Mouse (Mus musculus) embryonic stem cell, embryonic (primary cell): ENCODE results near the gene Ppp6r2.

Experiments used
- CTCF ChIA-PET, 4 experiments: fragments of 300-600 bp in 2 of 4; fragments of 350-600 bp in 2 of 4; sonication (Branson Sonifier 250); formaldehyde crosslinking; loops; one replicate each; lab custom pipeline; 2022; ENCODE audit warnings: inconsistent platforms in 2 of 4; lab: Charles Lee
- POLR2A ChIA-PET, 4 experiments: fragments of 300-600 bp in 2 of 4; fragments of 350-600 bp in 2 of 4; sonication (Branson Sonifier 250); formaldehyde crosslinking; loops; one replicate each; lab custom pipeline; 2022; ENCODE audit warnings: antibody characterized with exemption in 4 of 4, inconsistent platforms in 1 of 4; lab: Charles Lee

The Ppp6r2 gene

DNA sequence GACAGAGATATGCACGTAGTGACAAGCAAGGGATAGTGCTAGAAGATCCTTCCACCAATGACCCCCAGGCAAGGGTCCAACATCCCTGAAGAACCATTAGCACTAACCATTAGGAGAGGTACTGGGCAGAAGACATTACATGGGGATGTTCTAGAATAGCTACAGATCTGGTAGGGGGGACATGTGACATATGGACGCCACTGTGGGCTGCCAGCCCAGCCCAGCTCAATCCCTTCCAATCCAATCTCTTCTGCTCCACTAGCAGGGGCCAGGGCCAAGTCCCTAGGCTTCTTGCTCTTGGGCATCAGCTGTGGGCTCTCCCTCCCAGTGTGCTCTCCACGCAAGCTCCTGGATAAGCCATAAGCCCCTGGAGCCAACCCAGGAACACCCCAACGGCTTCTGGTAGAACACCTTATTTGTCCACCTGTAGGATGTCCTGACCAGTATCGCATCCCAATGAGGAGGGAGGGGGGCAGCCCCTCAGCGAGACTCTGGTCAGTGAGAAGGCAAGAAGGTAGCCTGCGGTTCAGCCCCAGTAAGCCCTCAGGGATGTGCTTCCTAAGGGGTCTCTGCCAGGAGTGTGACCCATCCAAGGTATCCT, 33.0 kb upstream of the Ppp6r2 start:
- POLR2A ChIA-PET: interaction anchor here in 3 of 4 experiments (0.7 to 4.6 kb wide), 54 partner anchors 8 to 471 kb away, joined by 3 to 63 read pairs (median 5); partner anchors contain the start of genes Dennd6b (in 3 of the 3), C730034F03Rik (in 2 of the 3), Chkb (in 2 of the 3) and Gm44502 (in 2 of the 3)
- CTCF ChIA-PET: interaction anchor here in 2 of 4 experiments (0.6 to 3.4 kb wide), 9 partner anchors 9 to 350 kb away, joined by 3 to 14 read pairs (median 3); partner anchors contain the start of genes Dennd6b (in 2 of the 2), Hdac10 (in 1 of the 2) and Ppp6r2 (in 1 of the 2)

GRCm38 (mm10) chr15:89178954-89179629, 32.3 kb upstream of the Ppp6r2 start:
- ChIA-PET CTCF (interaction anchor here in 2 of 4 experiments (0.6 to 3.4 kb wide), 8 partner anchors 16 to 351 kb away, joined by 3 to 14 read pairs (median 3); partner anchors contain the start of genes Hdac10 (in 2 of the 2), Dennd6b (in 1 of the 2) and Ppp6r2 (in 1 of the 2)), POLR2A (interaction anchor here (0.5 to 4.6 kb wide), 41 partner anchors 8 to 472 kb away, joined by 3 to 63 read pairs (median 5); partner anchors contain the start of genes Alg12 (in 2 of the 4), Dennd6b (in 2 of the 4), C730034F03Rik (in 1 of the 4) and Chkb (in 1 of the 4))

DNA sequence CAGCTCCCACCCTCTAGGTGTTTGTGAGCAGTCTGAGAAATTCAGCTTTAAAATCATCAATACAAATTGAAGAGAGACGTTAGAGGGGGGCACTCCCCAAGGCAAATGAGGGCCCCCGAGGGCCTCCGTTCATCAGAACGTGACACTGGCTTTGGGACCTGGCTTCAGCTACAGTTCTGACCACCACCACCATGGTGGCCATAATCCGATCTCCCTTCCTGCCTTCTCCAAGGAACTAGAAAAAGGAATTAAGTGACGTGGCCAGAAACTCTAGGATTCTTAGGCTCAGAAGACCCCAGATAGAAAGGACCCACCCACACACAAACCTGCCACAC, 31.8 kb upstream of the Ppp6r2 start:
- ChIA-PET CTCF (interaction anchor here in 2 of 4 experiments (0.9 to 1.4 kb wide), 3 partner anchors 16 to 51 kb away, joined by 3 to 6 read pairs (median 4); partner anchors contain the start of genes Dennd6b (in 1 of the 2), Hdac10 (in 1 of the 2) and Ppp6r2 (in 1 of the 2)), POLR2A (interaction anchor here in 3 of 4 experiments (0.6 to 4.6 kb wide), 21 partner anchors 9 to 473 kb away, joined by 3 to 63 read pairs (median 9); partner anchors contain the start of genes Dennd6b (in 2 of the 3), Alg12 (in 1 of the 3), Hdac10 (in 1 of the 3) and Pim3 (in 1 of the 3))

- POLR2A ChIA-PET: interaction anchor here in 2 of 4 experiments (1.0 to 4.6 kb wide), 10 partner anchors 11 to 473 kb away, joined by 3 to 63 read pairs (median 12); partner anchors contain the start of gene Dennd6b (in 2 of the 2)
- CTCF ChIA-PET: interaction anchor here in 1 of 4 experiments (0.9 kb wide), 1 partner anchor 51 kb away, joined by 3 read pairs; the partner anchor contains the start of gene Hdac10
Observed at GRCm38 (mm10) chr15:89180081-89180541, 31.2 kb upstream of the Ppp6r2 start.

DNA sequence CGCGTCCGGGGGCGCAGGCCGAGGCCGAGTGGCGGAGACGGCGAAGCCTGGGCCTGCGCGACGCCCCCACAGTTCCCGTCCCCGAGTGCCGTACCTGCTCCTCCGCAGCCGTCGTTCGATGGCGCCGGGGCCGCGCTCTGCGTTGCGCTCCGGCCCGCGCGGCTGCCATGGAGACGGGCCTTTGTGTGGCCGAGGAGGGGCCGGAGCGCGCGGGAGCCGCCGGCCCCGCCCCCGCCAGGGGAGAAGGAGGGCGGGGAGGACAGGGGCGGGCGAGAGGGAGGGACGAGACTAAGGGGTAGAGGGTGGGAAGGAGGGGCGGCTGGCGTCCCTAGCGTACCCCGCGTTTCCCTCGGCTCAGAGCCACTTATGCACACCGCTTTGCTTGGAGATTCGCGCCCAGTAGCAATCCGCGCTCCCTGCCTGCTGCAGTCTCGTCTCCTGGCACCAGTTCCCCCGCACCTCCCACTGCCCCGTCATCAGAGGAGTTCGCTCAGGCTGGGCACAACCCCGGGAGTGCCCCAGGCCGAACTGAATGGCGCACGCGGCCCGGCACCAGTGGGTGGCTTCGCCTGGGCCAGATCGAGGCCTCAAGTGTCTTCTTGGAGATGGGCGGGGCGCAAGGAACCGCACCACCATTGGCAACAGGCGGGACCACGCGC, 30.7 kb upstream of the Ppp6r2 start, which contains the start of gene Plxnb2:
Gene Plxnb2, minus strand, starts transcription at position 218 of the 659 bp plus-strand sequence.
- POLR2A ChIA-PET: interaction anchor here in 2 of 4 experiments (1.0 to 4.6 kb wide), 6 partner anchors 11 to 474 kb away, joined by 4 to 63 read pairs (median 32); partner anchors contain the start of gene Dennd6b (in 2 of the 2)
- CTCF ChIA-PET: interaction anchor here in 1 of 4 experiments (0.7 kb wide), 1 partner anchor 16 kb away, joined by 3 read pairs; no protein-coding TSS in a partner anchor

DNA sequence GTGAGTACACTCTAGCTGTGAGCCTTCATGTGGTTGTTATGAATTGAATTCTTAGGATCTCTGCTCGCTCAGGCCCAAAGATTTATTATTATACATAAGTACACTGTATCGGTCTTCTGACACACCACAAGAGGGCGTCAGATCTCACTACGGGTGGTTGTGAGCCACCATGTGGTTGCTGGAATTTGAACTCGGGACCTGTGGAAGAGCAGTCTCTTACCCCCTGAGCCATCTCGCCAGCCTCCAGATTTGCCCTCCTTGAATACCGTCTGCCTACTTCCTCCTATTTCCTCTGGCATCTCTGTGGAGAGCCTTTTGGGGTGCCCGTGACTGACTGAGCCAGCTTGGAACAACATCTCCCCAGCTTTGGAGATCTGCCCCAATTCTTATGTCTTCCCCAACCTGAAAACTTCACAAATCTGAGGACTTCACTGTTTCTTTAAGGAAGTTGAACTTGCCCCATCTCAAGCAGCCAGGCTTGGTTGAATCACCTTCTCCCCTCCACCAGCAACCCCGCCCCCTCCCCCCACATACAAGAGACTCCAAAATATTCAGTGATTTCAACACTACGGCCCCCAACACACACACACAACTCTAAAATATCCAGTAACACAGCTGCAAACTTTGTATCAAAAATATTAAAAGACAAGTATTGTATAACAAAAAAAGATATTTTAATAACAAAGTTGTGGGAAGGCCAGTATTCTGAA, 29.6 kb upstream of the Ppp6r2 start:
- ChIA-PET CTCF (interaction anchor here in 3 of 4 experiments (0.7 to 5.2 kb wide), 10 partner anchors 13 to 309 kb away, joined by 3 to 31 read pairs (median 4); partner anchors contain the start of genes Dennd6b (in 2 of the 3) and Hdac10 (in 1 of the 3)), POLR2A (interaction anchor here in 3 of 4 experiments (0.6 to 2.2 kb wide), 25 partner anchors 8 to 276 kb away, joined by 3 to 17 read pairs (median 5); partner anchors contain the start of genes Dennd6b (in 3 of the 3), Ppp6r2 (in 3 of the 3), Lmf2 (in 2 of the 3) and Ncaph2 (in 2 of the 3))

DNA sequence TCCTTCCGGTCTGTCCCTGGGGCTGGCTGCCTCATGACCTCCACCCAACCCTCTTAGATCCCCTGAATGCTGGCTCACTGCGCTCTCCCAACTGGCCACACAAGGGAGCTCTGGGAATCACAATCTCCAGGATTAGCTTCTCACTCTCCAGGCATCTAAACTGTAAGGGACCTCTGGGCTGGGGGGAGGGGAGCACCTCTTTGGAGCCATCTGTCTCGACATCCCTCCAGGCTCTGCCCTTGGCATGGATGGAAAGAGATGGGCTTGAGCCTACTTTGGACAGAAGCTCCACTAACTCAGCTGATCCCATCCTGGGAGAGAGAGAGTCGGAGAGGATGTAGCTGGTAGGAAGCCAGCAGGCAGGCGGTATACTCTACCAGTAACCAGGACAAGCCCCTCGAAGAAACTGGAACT, 29.0 kb upstream of the Ppp6r2 start:
- ChIA-PET CTCF (interaction anchor here (0.6 to 5.2 kb wide), 14 partner anchors 13 to 310 kb away, joined by 3 to 31 read pairs (median 4); partner anchors contain the start of genes Dennd6b (in 3 of the 4), Hdac10 (in 1 of the 4) and Ppp6r2 (in 1 of the 4)), POLR2A (interaction anchor here in 3 of 4 experiments (0.6 to 2.2 kb wide), 30 partner anchors 9 to 369 kb away, joined by 3 to 17 read pairs (median 4); partner anchors contain the start of genes Dennd6b (in 3 of the 3), Ppp6r2 (in 3 of the 3), Lmf2 (in 2 of the 3) and Ncaph2 (in 2 of the 3))

DNA sequence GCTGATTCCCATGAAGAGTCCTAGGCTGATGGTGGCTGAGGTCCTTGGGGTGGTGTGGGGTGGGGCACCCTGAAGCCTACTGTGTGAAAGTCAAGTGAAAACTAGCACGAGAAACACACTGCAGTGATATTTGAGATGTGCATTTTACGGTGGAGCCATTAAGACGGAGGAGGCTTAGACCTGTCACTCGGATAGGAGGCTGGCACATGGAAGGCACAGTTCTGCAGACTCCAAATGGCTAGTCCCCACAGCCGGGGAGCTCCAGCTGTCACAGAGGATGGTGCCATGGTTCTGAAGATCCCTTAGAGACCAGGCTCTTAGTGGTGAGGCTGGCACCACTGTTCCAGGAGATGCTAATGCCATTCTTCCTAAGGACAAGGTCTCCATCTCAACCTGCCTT, 28.5 kb upstream of the Ppp6r2 start:
- CTCF ChIA-PET: interaction anchor here (0.6 to 5.2 kb wide), 12 partner anchors 13 to 310 kb away, joined by 3 to 31 read pairs (median 4); partner anchors contain the start of genes Dennd6b (in 3 of the 4), Hdac10 (in 1 of the 4) and Ppp6r2 (in 1 of the 4)
- POLR2A ChIA-PET: interaction anchor here in 3 of 4 experiments (0.6 to 2.2 kb wide), 27 partner anchors 8 to 369 kb away, joined by 3 to 17 read pairs (median 4); partner anchors contain the start of genes Dennd6b (in 3 of the 3), Ppp6r2 (in 3 of the 3), Lmf2 (in 2 of the 3) and Ncaph2 (in 2 of the 3)

GRCm38 (mm10) chr15:89184141-89184936, 27.0 kb upstream of the Ppp6r2 start:
- CTCF ChIA-PET: interaction anchor here in 3 of 4 experiments (0.6 to 5.2 kb wide), 4 partner anchors 12 to 428 kb away, joined by 3 to 31 read pairs (median 5); partner anchors contain the start of gene Dennd6b (in 2 of the 3)
- POLR2A ChIA-PET: interaction anchor here in 2 of 4 experiments (1.0 to 2.1 kb wide), 4 partner anchors 11 to 112 kb away, joined by 3 to 8 read pairs (median 6); partner anchors contain the start of gene Dennd6b (in 1 of the 2)

DNA sequence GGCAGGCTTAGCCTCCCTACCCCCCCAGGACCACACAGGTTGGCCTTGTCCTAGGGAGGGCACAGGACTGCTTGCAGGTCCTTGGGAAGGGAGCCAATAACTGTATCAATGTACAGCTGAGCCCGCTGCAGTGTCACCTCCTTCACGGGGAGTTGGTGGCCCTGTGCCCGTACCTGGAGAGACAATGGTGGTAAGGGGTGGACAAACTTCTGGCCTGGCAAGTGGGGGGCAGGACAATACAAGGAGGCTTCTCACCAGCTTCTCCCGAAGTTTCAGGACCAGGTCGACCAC, 26.5 kb upstream of the Ppp6r2 start:
- ChIA-PET POLR2A (interaction anchor here in 2 of 4 experiments (0.7 to 2.1 kb wide), 6 partner anchors 11 to 230 kb away, joined by 3 to 8 read pairs (median 4); partner anchors contain the start of gene Dennd6b (in 1 of the 2)), CTCF (interaction anchor here in 3 of 4 experiments (1.2 to 5.2 kb wide), 4 partner anchors 11 to 45 kb away, joined by 3 to 31 read pairs (median 5); partner anchors contain the start of gene Dennd6b (in 2 of the 3))

GRCm38 (mm10) chr15:89195261-89195681, 16.1 kb upstream of the Ppp6r2 start:
- ChIA-PET POLR2A (interaction anchor here (0.5 to 3.5 kb wide), 40 partner anchors 9 to 486 kb away, joined by 3 to 50 read pairs (median 6); partner anchors contain the start of genes Ppp6r2 (in 2 of the 4), Cpt1b (in 1 of the 4), Hdac10 (in 1 of the 4) and Mapk11 (in 1 of the 4)), CTCF (interaction anchor here (0.9 to 2.5 kb wide), 22 partner anchors 8 to 430 kb away, joined by 3 to 31 read pairs (median 5); partner anchors contain the start of genes Ppp6r2 (in 2 of the 4), Tubgcp6 (in 2 of the 4), Hdac10 (in 1 of the 4) and Lmf2 (in 1 of the 4))

- CTCF ChIA-PET: interaction anchor here (0.6 to 2.5 kb wide), 50 partner anchors 8 to 443 kb away, joined by 3 to 31 read pairs (median 4); partner anchors contain the start of genes Hdac10 (in 2 of the 4), Ppp6r2 (in 2 of the 4), Sco2 (in 2 of the 4) and Tubgcp6 (in 2 of the 4)
- POLR2A ChIA-PET: interaction anchor here (0.5 to 3.5 kb wide), 49 partner anchors 9 to 487 kb away, joined by 3 to 50 read pairs (median 5); partner anchors contain the start of genes Hdac10 (in 2 of the 4), Ppp6r2 (in 2 of the 4), Tubgcp6 (in 2 of the 4) and Cpt1b (in 1 of the 4)
Observed at GRCm38 (mm10) chr15:89195690-89196312, 15.6 kb upstream of the Ppp6r2 start.

GRCm38 (mm10) chr15:89196313-89196706, 15.0 kb upstream of the Ppp6r2 start, which contains the start of gene Dennd6b:
TSS of gene Dennd6b (minus strand) at chr15:89196496.
- CTCF ChIA-PET: interaction anchor here (0.6 to 2.5 kb wide), 44 partner anchors 9 to 444 kb away, joined by 3 to 31 read pairs (median 4); partner anchors contain the start of genes Hdac10 (in 2 of the 4), Ppp6r2 (in 2 of the 4), Sco2 (in 2 of the 4) and Tubgcp6 (in 2 of the 4)
- POLR2A ChIA-PET: interaction anchor here in 3 of 4 experiments (0.7 to 3.5 kb wide), 40 partner anchors 8 to 487 kb away, joined by 3 to 50 read pairs (median 6); partner anchors contain the start of genes Hdac10 (in 2 of the 3), Ppp6r2 (in 2 of the 3), Tubgcp6 (in 2 of the 3) and Cpt1b (in 1 of the 3)
